Mouse (Mus musculus) ovary, postnatal 36 days (tissue): Measurements from ENCODE around the gene Arhgef17.
A peak's percentile ranks its signal among the peaks of the same experiment; 100 is the strongest.

Experiments
- DNase-seq: peaks from one replicate; pipeline ENCODE4 v3.0.0; 2022; ENCODE audit warnings: low spot score, mixed read lengths

Gene Arhgef17

GRCm38 (mm10) chr7:100911791-100912190 is 20.1 kb downstream of the Arhgef17 start:
- peak; percentile 55 for DNase-seq

- DNase-seq: peak; percentile 73
These were observed 20.6 kb downstream of the Arhgef17 start for GRCm38 (mm10) chr7:100911246-100911770.

- DNase-seq: peak; percentile 59
These were observed 23.3 kb downstream of the Arhgef17 start for GRCm38 (mm10) chr7:100908567-100908966.

GRCm38 (mm10) chr7:100908061-100908460 is 23.8 kb downstream of the Arhgef17 start:
- DNase-seq: no peak

GRCm38 (mm10) chr7:100907231-100907630 is 24.7 kb downstream of the Arhgef17 start:
- DNase-seq: peak; percentile 81

- DNase-seq: no peak
These were observed 25.7 kb downstream of the Arhgef17 start for GRCm38 (mm10) chr7:100906029-100906789.

- no peak for DNase-seq
These were observed 26.9 kb downstream of the Arhgef17 start for GRCm38 (mm10) chr7:100905037-100905436.

GRCm38 (mm10) chr7:100904612-100905011 is 27.3 kb downstream of the Arhgef17 start:
- no peak for DNase-seq

GRCm38 (mm10) chr7:100902451-100903137 is 29.3 kb downstream of the Arhgef17 start:
- DNase-seq: no peak

- no peak for DNase-seq
These were observed 34.1 kb downstream of the Arhgef17 start for GRCm38 (mm10) chr7:100897828-100898227.

GRCm38 (mm10) chr7:100894833-100895226 is 37.1 kb downstream of the Arhgef17 start:
- DNase-seq: no peak

GRCm38 (mm10) chr7:100894057-100894832 is 37.7 kb downstream of the Arhgef17 start:
- DNase-seq: no peak

- peak; percentile 65 for DNase-seq
These were observed 38.5 kb downstream of the Arhgef17 start for GRCm38 (mm10) chr7:100893249-100894056.

GRCm38 (mm10) chr7:100886535-100886934 is 45.4 kb downstream of the Arhgef17 start:
- DNase-seq: no peak

GRCm38 (mm10) chr7:100884460-100884859 is 47.4 kb downstream of the Arhgef17 start:
- DNase-seq: no peak

GRCm38 (mm10) chr7:100881950-100882349 is 50.0 kb downstream of the Arhgef17 start:
- no peak for DNase-seq

- DNase-seq: no peak
These were observed 50.4 kb downstream of the Arhgef17 start for GRCm38 (mm10) chr7:100881531-100881930.

GRCm38 (mm10) chr7:100879595-100879994 is 52.3 kb downstream of the Arhgef17 start:
- peak; percentile 72 for DNase-seq

GRCm38 (mm10) chr7:100876771-100877170 is 55.1 kb downstream of the Arhgef17 start:
- DNase-seq: no peak

- DNase-seq: no peak
These were observed 55.6 kb downstream of the Arhgef17 start for GRCm38 (mm10) chr7:100876293-100876692.

- DNase-seq: no peak
These were observed 56.1 kb downstream of the Arhgef17 start for GRCm38 (mm10) chr7:100875822-100876221.
